Mouse (Mus musculus): Measurements from ENCODE around the gene Plxnb1.
A peak's percentile ranks its signal among the peaks of the same experiment; 100 is the strongest.

- TF ChIP-seq MXI1 (IDR thresholded peaks at IDR 0.05; ENCODE audit: low read depth, low read length) (peak; percentile 96), HCFC1 (IDR thresholded peaks at IDR 0.05; ENCODE audit: low read depth, low read length) (peak; percentile 84), POLR2A (IDR thresholded peaks at IDR 0.05; ENCODE audit: low read depth, low read length) (peak; percentile 95), MAX (IDR thresholded peaks at IDR 0.05; ENCODE audit: low read length) (peak; percentile 74), CTCF (conservative IDR thresholded peaks at IDR 0.05 in 1 of 2, IDR thresholded peaks at IDR 0.05 in 1 of 2; ENCODE audit: low read depth in 2 of 2, low read length in 2 of 2) (no peak), CHD2 (IDR thresholded peaks at IDR 0.05; ENCODE audit: low read length) (no peak; the same call in 1 of the 2 replicates), USF1 (IDR thresholded peaks at IDR 0.05; ENCODE audit: low read depth, low read length) (no peak), EP300 (IDR thresholded peaks at IDR 0.05; ENCODE audit: low read length) (no peak), JUND (conservative IDR thresholded peaks at IDR 0.05; ENCODE audit: low read depth, low read length) (no peak), ZKSCAN1 (IDR thresholded peaks at IDR 0.05; ENCODE audit: borderline replicate concordance, low read depth, low read length) (no peak)
Observed at GRCm38 (mm10) chr9:109073661-109074573, 21.3 kb upstream of the Plxnb1 start, which contains the start of gene Atrip.

Data from CH12.LX (cell line).